Mouse (Mus musculus) urinary bladder, postnatal 25 days (tissue): ENCODE measurements at regions not wholly inside any gene's neighbourhood (a gene's known extent, or its start where the extent isn't known, plus 50 kb on each side); places are given as distances from the start of the nearest gene placed in this dataset.

Experiments
- DNase-seq: peaks from one replicate; pipeline ENCODE4 v3.0.0; 2022; ENCODE audit warnings: low spot score

GRCm38 (mm10) chr4:12421628-12422319 is 250.0 kb upstream of the Fam92a start:
- DNase-seq: no peak

GRCm38 (mm10) chr4:12418086-12418485 is 246.3 kb upstream of the Fam92a start:
- no peak for DNase-seq

DNA sequence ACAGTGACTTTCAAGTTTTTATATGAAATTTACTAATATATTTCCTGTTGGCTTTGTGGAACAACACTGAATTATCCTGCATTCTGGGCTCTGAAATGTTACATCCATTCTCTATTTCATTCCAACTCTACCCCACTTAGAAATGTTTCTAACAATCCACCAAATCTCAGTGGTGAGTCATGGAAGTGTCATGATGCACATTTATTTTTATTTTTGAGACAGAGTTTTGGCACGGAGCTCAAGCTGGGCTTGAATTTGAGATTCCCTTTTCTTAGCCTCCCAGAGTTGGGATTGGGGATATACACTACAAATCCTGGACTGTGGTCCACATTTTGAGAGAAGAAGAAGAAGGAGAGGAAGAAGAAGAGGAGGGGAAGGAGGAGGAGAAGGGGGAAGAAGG is 223.5 kb upstream of the Fam92a start:
- DNase-seq: no peak

GRCm38 (mm10) chr4:12376797-12377570 is 205.2 kb upstream of the Fam92a start:
- DNase-seq: no peak

- DNase-seq: no peak
Measured at GRCm38 (mm10) chr4:12369551-12369950, 197.7 kb upstream of the Fam92a start.

DNA sequence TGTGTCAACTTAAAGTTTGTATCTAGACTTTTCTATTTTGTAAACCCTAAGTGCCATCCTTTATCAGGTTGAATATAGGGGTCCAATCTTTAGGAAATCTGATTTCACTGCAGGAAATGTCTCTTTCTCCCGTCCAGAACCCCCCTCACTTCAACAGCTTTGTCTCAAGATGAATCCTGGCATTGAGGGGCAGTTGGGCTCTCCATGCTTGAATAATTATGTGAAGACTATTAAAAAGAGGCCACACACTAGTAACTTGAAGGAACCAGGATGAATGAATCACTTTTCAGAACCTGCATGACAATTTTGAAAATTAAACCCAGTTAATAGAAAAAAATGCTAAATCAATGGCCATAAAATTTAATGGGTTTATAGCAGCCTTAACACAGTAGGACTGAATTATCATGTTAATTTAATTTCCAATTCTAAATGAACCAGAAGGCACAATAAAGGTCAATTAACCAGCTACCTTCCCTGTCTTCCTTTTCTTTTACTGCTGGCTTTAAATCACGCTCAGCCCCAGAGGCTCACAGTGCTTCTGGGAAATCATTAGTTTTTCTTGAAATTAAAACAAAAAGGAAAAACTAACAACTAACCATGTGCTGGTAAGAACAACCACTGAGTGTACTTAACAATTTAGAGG is 185.3 kb upstream of the Fam92a start:
- no peak for DNase-seq

- DNase-seq: no peak
Measured at GRCm38 (mm10) chr4:12353337-12353856, 181.6 kb upstream of the Fam92a start.

- no peak for DNase-seq
Measured at GRCm38 (mm10) chr4:12339236-12339635, 167.4 kb upstream of the Fam92a start.

- no peak for DNase-seq
Measured at GRCm38 (mm10) chr4:12334832-12335587, 163.2 kb upstream of the Fam92a start.

GRCm38 (mm10) chr4:12334429-12334828 is 162.6 kb upstream of the Fam92a start:
- no peak for DNase-seq

DNA sequence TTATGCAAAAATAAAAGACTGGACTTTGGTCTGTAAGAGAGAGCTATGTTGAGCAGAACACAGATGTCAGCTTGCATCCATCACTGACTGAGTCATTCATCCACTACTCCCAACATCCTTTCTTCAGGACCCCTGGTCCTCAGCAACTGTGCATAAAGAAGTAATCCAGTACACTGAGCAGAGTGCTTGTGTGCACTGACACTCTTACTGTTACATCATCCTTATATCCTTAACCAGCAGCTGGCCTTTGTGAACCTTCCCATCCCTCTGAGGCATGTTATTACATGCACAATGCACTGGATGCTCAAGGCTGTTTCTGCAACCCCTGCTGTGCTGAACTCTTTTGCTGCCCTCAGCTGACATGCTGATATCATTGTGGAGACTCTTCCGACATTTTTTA is 144.2 kb upstream of the Fam92a start:
- DNase-seq: no peak

GRCm38 (mm10) chr4:12308332-12308731 is 136.5 kb upstream of the Fam92a start:
- no peak for DNase-seq

DNA sequence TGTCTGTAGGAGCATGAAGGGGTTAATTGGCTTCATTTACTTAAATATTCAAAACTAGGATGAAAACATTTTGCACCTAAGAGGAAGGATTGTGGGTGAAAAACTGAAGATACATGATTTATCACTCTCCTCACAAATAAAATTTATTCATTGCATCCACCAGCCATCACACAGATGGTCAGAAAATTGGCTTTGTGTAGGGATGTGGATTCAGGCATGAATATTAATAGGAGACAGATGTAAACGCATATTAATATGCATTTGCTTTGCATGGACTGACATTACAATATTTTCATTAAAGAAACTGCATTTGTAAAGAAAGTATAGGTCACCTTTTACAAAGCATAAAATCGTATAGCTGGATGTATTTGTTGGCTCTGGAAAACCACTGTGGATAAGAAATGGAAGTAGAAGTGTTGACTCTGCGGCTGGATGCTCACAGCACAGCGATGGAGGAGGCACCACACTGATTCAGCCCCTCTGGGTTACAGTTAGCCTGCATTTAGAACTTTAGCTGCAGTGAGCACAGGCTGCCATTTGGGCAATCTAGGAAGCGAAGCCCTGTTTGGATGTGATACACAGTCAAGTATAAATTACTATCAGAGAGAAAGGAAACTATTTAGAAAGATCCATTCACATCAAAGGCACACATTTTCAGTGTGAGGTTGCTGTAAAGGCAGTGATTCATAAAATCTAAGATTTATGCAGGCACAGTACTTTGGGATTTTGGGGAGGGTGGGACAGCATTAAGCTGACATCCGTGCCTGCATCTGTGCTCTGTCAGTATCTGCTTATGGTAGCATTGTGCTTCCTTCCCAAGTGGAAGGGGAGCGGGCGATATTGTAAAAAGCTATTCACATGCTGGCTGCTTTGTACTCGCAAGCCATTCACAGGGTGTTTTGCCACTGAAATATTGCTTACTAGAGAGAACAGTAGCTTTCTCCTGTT is 135.1 kb upstream of the Fam92a start:
- no peak for DNase-seq

- DNase-seq: no peak
Measured at GRCm38 (mm10) chr4:12287079-12287686, 115.4 kb upstream of the Fam92a start.

- DNase-seq: no peak
Measured at GRCm38 (mm10) chr4:12286391-12286790, 114.6 kb upstream of the Fam92a start.

- no peak for DNase-seq
Measured at GRCm38 (mm10) chr4:12285983-12286382, 114.2 kb upstream of the Fam92a start.

- DNase-seq: no peak
Measured at GRCm38 (mm10) chr4:12277949-12278348, 106.1 kb upstream of the Fam92a start.

DNA sequence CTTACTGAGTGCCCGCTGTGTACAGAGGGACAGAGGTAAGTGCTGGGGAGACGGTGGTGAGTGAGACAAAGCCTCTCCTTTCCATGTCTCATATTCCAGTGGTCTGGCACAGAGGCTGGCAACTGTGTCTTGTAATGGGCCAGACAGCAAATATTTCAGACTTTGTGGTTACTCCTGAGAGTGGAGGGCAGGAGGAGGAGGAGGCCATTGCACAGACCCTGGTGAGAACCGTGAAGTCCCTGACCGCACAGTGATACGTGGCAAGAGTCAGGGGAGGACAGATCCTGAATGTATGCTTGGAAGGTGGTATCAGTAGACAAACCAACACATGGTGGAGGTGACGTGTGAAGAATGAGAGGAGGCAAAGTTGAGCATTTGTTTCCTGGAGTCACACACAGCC is 101.6 kb upstream of the Fam92a start:
- DNase-seq: no peak

- no peak for DNase-seq
Measured at GRCm38 (mm10) chr4:12272914-12273313, 101.1 kb upstream of the Fam92a start.

DNA sequence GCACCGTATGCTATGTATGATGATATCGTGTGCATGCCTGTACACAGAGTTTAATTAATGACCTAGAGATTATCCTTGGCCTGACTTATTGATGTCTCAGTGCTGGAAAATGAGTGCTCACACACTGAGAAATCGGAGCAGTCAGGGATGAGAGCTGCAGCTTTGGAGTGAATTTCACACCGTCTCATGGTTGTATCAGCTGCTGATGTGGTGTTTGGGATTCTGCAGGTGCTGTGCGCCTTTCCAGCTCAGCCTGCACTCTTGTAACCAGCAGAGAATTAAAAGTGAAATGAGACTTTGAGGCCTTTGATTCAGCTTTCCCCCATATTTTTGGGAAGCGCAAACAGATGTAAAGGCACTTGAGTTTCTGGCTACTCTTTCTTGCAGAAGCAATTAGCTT is 100.6 kb upstream of the Fam92a start:
- no peak for DNase-seq

DNA sequence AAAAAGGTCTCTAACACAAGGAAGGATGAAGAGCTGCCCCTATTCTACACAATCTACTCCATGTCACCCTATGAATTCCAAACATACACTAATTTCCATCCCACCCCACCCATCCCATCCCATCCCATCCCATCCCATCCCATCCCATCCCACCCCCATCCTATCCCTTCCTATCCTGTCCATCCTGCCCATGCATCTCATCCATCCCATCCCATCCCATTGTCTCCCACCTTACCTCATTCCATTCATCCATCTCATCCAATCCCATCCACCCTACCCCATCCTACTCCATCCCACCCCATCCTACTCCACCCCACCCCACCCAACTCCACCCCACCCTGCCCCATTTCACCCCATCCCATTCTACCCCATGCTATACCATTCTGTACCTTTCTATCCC is 91.9 kb upstream of the Fam92a start:
- DNase-seq: no peak
